Mouse (Mus musculus) megakaryocyte, embryonic 14.5 days (primary cell): ENCODE data around the gene Abi1. TPM values are rescaled to one million over a fixed set of nuclear protein-coding genes. Genes with fewer than 3 reads are reported as not detected.

Experiments
- H3K27me3 ChIP-seq: replicated peaks from 2 replicates; pipeline ENCODE3; 2012; ENCODE audit warnings: inconsistent platforms
- H3K36me3 ChIP-seq: replicated peaks from 2 replicates; pipeline ENCODE3; 2012; ENCODE audit warnings: low read length, inconsistent platforms, mixed read lengths
- H3K4me1 ChIP-seq: 2 replicates; pipeline ENCODE4 v1.6.1; 2012; ENCODE audit warnings: inconsistent platforms
- H3K4me3 ChIP-seq: replicated peaks from 2 replicates; pipeline ENCODE3; 2012; ENCODE audit warnings: moderate library complexity, mild to moderate bottlenecking, inconsistent platforms
- H3K9me3 ChIP-seq: 2 replicates; pipeline ENCODE4 v1.6.1; 2012; ENCODE audit warnings: inconsistent platforms
- FLI1 ChIP-seq: IDR thresholded peaks from 2 replicates; pipeline ENCODE4 v1.6.1; 2012; ENCODE audit warnings: low read length, inconsistent platforms, mixed read lengths
- GATA1 ChIP-seq: IDR thresholded peaks from 3 replicates; pipeline ENCODE4 v1.6.1; 2012; ENCODE audit warnings: mixed read lengths, low read length, inconsistent platforms, borderline replicate concordance
- polyA plus RNA-seq: library from polyadenylated mRNA; stranded (reverse); fragments of >175 nt; gene quantifications from 2 replicates; pipeline ENCODE4 v1.2.3, GENCODE M21; 2012; ENCODE audit warnings: low replicate concordance; ENCODE audit not compliant: insufficient read depth

Abi1 gene
- polyA plus RNA-seq, 1 experiment, result 61.8 TPM

DNA sequence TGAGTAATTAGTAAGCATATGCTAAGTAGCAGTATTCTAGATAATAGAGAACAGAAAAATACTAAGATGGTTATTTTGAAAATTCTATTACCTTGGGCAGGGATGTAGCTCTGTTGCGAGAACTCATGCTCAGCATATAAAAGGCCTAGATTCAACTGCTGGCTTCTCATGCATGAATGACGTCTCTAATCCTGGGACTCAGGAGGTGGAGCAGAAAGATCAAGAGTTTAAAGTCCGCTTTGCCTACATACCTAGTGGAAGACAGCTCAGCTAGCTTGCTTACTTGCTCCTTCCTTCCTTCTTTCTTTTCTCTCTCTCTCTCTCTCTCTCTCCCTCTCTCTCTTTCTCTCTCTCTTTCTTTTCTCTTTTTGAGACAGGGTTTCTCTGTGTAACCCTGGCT lies 125.6 kb downstream of the Abi1 start:
- H3K4me3 ChIP-seq, result no peak overlapping the region
- H3K27me3 ChIP-seq, result no peaks in the 10 kb centered on the region
- TF ChIP-seq FLI1 (no peak), GATA1 (no peak)
- H3K9me3 ChIP-seq, result no peaks in the 10 kb centered on the region
- H3K4me1 ChIP-seq, result no peaks in the 10 kb centered on the region
- peaks cover 90% of the 10 kb centered on the region for H3K36me3 ChIP-seq

DNA sequence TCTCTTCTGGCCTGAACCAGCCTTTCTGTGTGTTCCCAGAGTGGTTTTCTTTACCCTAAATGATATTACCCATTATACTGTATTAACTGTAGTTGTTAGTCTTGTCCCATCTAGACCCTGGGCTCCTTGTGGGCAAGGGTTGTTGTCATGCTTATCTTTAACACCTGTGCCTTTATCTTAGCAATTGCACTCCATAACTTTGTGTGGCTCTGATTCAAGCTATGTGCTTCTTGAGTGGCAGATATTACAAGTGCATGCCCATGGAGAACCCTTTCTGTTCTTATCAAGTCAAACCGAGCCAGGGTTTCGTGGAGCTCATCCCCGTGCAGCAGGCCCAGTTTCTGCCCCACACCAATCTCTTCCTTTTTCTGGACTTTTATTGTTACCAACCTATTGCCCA lies 136.1 kb downstream of the Abi1 start:
- Histone ChIP-seq H3K4me3 (no peak overlapping the region), H3K27me3 (no peaks in the 10 kb centered on the region), H3K4me1 (peaks cover 10% of the 10 kb centered on the region), H3K9me3 (no peaks in the 10 kb centered on the region), H3K36me3 (peaks cover 88% of the 10 kb centered on the region)
- no peak for TF ChIP-seq FLI1
- TF ChIP-seq GATA1, result no peak

DNA sequence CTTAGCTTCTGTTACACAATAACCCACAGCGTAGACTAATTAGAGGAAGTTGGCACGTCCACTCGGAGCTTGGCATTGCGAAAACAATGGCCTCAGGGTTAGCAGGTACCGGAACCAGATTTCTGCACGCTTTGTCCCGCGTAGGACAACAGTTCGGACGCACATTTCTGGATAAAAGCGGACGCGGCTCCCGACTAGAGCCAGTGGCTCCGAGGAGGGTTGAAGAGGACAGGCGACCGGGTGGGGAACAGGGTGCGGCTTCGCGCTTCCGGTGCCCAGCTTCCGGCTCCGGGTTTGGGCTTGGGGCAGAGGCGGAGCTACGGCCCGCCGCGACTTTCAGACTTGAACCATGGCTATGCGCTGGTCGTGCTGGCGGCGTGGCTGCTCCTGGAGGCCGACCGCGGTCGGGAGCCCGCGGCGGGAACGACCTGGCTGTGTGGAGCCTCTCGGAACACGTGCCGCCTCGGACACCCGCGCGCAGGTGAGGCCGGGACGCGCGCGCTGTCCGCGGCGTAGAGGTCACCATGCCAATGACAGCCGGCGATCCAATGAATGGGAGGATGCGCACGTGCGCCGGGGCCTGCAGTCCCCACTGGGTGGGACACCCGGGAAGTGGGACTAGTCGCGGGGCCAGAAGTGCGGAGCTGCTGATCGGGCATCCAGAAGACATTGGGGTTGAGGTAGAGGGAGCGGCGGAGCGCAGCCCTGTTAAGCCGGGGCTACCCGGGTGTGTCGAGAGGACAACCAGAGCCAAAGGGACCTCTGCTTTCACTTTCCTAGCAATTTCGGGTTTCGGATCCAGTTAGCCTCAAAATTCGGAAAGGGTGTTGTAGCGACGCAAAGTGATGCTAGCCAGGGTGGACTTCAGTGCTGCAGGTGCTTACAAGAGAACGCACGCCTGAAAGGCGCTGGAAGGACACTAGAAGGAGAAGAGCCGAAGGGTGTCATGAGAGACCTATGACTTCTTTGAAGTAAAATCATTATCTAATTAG lies 144.5 kb downstream of the Abi1 start, which contains the start of gene Pdss1:
Pdss1 (plus strand) TSS at position 241 of the 992 bp plus-strand sequence.
- Histone ChIP-seq H3K27me3 (no peaks in the 10 kb centered on the region), H3K4me3 (peak within 1 kb of the TSS; percentile 98), H3K9me3 (no peaks in the 10 kb centered on the region), H3K4me1 (peaks cover 41% of the 10 kb centered on the region), H3K36me3 (peaks cover 15% of the 10 kb centered on the region)
- TF ChIP-seq GATA1 (no peak), FLI1 (peak; percentile 95; the same call in 1 of the 2 replicates)

DNA sequence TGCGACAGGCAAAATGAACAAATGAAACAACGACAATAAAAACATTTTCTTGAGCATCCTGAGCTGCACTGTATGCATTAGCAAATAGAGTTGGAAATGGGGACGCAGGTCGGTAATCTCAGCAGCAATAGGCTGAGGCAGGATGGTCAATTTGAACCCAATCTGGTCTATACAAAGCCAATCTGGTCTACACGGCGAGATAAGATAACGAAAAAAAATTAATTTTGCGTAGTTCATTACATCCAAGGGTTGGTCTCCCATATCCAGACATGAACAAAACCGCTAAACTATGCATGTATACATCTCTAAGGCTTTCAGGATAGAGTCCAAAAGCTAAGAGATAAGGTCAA lies 145.1 kb downstream of the Abi1 start:
- H3K36me3 ChIP-seq, result peaks cover 8% of the 10 kb centered on the region
- no peaks in the 10 kb centered on the region for H3K9me3 ChIP-seq
- no peaks in the 10 kb centered on the region for H3K27me3 ChIP-seq
- H3K4me3 ChIP-seq, result peak overlapping the region; percentile 98
- peaks cover 41% of the 10 kb centered on the region for H3K4me1 ChIP-seq
- TF ChIP-seq FLI1 (no peak), GATA1 (no peak; the same call in 2 of the 3 replicates)

Other genes starting within 250 kb of the Abi1 start
- 5.0 and 16.7 TPM in 2 replicates for gene Pdss1, start 144.7 kb downstream of the Abi1 start, polyA plus RNA-seq
- 3.2 TPM in 1 of 2 replicates, not detected in the other for gene Acbd5, start 27.9 kb upstream of the Abi1 start, polyA plus RNA-seq
- 0.25 TPM in 1 of 2 replicates, not detected in the other for gene Mastl, start 115.8 kb upstream of the Abi1 start, polyA plus RNA-seq
- 2.9 TPM in 1 of 2 replicates, not detected in the other for gene Yme1l1, start 116.1 kb upstream of the Abi1 start, polyA plus RNA-seq
- not detected in 2 replicates for gene 4931423N10Rik, start 167.2 kb upstream of the Abi1 start, polyA plus RNA-seq